Mouse (Mus musculus): ENCODE measurements around the gene Tor1a.

- TF ChIP-seq GATA1 (IDR thresholded peaks at IDR 0.05; ENCODE audit: borderline replicate concordance, low read length): no peak
- no peak for TF ChIP-seq FLI1 (IDR thresholded peaks at IDR 0.05; ENCODE audit: low read length)
These were observed 54.7 kb downstream of the Tor1a start for GRCm38 (mm10) chr2:30913022-30913421.

All from megakaryocyte, embryonic 14.5 days (primary cell).